Mouse (Mus musculus) regulatory T cell (primary cell): ENCODE results near the gene Lamb1.

Experiments used
- in situ Hi-C: fragments of 300-600 bp; cut with MboI, MseI; formaldehyde crosslinking; loops from one replicate; pipeline ENCODE4 v1.15.1; 2025; ENCODE audit warnings: high pct_unique_total_duplicates

Gene Lamb1

GRCm38 (mm10) chr12:31283617-31284136, 18.6 kb downstream of the Lamb1 start:
- in situ Hi-C loops, result no loop called here

- in situ Hi-C loops, result no loop called here
These were observed 24.0 kb downstream of the Lamb1 start for GRCm38 (mm10) chr12:31289046-31289445.

DNA sequence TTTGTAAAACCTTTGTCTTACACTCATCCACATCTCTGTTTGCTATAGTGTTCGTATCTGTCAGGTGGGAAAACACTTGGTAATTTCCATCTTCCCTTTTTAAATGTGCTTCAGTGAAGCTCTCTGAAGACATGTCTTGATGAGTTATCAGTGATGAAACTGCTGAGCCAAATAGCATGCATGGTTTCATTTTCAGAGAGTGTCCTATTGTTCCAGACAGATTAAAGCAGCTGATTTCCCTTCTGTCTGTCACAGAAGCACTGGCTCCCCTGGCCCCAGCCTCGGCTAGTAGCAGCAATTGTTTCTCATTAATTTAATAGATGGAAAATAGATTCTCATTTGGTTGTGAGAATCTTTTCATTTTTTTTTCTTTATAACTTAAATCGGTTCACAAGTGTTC, 25.9 kb downstream of the Lamb1 start:
- in situ Hi-C loops, result no loop called here

GRCm38 (mm10) chr12:31293361-31294142, 28.5 kb downstream of the Lamb1 start:
- in situ Hi-C loops, result no loop called here

- in situ Hi-C loops, result no loop called here
These were observed 29.5 kb downstream of the Lamb1 start for GRCm38 (mm10) chr12:31294526-31294925.

DNA sequence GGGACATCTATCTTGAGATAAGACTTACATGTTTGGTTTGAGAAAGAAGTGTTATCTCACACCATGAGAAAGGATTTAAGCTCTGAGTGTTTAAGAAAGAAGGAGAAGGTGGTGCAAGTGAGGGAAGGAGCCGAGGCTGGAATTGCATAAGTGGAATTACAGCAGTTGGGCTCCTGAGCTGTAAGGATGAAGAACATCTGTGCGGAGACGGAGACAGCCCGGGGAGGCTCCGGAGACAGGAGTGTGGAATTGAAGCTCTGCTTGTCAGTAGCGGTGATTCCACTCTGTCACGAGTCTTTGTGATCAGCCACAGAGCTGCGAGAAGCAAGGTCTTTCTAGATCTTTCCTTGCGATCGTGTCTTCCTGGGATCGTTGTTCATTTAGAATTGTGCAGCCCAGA, 30.0 kb downstream of the Lamb1 start:
- in situ Hi-C loops, result no loop called here

GRCm38 (mm10) chr12:31295505-31295904, 30.5 kb downstream of the Lamb1 start:
- in situ Hi-C loops, result no loop called here

GRCm38 (mm10) chr12:31296097-31296496, 31.1 kb downstream of the Lamb1 start:
- in situ Hi-C loops, result no loop called here

DNA sequence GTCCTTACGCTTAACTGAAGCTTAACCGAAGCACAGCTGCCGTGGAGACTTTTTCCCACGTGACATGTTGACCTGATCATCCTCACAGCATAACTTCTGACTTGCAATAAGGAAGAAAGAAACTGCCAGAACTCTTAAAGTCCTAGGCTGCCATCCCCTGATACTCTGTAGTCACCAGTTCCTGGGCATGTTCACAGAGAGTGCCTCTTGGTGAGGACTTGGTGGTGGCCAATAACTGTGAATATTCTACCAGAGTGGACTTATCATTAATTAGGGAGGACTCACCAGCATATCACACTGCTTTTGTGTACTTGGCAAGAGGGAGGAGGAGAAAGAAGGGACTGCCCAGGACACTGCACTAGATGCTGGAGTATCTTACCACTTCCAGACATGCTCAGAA, 33.1 kb downstream of the Lamb1 start:
- in situ Hi-C loops, result no loop called here

GRCm38 (mm10) chr12:31298530-31298929, 33.5 kb downstream of the Lamb1 start:
- in situ Hi-C loops, result no loop called here

- in situ Hi-C loops, result no loop called here
These were observed 34.1 kb downstream of the Lamb1 start for GRCm38 (mm10) chr12:31299126-31299525.

DNA sequence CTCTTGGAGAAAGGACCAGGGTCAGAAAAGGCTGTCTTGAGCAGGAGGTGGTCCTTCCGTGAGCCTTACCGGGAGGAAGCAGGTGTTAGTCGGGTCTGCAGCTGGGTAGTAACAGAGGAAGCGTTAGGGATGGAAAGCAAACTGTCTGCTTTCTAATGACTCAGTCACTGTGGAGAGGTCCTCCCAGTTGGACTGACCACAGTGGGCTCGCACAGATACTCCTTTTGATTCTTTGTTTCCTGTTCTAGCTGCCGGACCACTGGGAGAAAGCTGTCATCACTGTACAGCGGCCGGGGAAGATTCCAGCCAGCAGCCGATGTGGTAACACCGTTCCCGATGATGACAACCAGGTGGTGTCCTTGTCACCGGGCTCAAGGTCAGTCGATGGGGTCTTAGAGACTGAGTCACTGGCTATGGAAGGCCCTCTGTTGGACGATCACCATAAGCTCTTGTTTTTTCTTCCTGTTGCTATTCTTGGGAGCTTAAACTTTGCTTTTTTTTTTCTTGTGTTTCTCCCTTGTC, 34.7 kb downstream of the Lamb1 start:
- in situ Hi-C loops, result no loop called here

- in situ Hi-C loops, result no loop called here
These were observed 35.2 kb downstream of the Lamb1 start for GRCm38 (mm10) chr12:31300276-31300675.

DNA sequence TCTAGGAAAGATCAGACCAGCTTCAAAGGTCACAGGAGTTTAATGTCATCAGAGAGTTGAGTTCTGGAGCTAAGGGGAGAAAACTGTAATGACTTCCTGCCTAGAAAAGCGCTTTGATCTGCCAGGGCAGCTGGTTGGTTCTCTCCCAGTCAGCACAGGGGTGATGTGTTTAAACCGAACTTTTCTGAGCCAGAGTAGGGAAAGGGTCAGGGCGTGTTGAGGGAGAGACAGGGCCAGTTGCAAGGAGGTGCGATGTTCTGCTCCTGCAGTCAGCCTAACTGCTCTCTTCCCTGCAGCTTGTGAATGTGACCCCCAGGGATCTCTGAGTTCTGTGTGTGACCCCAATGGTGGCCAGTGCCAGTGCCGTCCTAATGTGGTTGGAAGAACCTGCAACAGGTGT, 37.2 kb downstream of the Lamb1 start:
- in situ Hi-C loops, result no loop called here

- in situ Hi-C loops, result no loop called here
These were observed 37.9 kb downstream of the Lamb1 start for GRCm38 (mm10) chr12:31302766-31303511.

GRCm38 (mm10) chr12:31306075-31306675, 41.1 kb downstream of the Lamb1 start:
- in situ Hi-C loops, result no loop called here

DNA sequence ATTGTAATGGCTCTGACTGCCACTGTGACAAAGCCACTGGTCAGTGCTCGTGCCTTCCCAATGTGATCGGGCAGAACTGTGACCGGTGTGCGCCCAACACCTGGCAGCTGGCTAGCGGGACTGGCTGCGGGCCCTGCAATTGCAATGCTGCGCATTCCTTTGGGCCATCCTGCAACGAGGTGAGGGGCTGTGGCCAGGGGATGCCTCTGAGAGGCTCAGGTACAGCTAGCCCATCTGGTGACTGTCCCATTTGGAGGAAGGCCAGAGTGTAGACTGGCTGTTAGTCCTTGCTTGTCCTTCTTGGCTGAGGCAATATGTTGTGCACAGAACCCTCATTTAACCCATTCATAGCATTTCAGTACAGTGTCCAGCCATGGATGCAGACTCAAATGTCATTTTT, 42.0 kb downstream of the Lamb1 start:
- in situ Hi-C loops, result no loop called here

DNA sequence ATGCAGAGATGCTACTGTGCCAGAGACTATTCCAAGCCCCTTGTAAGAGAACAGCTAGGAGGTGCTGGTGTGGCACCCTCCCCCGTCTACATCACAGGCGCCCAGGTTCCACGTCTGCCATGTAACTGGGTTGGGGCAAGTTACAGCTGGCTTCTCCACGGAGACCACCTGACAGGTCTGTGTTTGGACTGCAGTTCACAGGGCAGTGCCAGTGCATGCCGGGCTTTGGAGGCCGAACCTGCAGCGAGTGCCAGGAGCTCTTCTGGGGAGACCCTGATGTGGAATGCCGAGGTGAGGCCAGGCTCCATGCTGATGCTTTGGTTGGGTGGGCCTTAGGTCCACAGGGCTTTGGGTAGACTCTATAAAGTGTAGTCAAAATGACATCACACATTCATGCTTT, 42.7 kb downstream of the Lamb1 start:
- in situ Hi-C loops, result no loop called here

DNA sequence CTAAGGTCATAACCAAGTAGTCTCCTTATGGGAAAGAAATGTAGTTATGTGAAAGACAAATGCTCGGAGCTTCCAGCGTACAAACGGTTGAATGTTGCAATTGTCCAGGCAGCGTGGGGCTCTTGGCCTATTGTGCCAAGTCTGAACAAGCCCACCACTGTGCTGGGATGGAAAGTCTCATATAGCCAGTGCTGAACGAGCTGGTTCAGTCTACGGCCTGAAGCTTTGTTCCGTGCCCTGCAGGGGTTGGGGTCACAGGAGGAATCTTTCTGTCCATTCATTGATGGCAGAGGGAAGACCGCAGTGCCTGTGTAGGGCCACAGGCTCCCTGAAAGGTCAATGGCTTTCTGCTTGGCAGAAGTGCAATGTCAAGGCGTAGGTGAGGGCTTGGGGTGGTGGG, 45.7 kb downstream of the Lamb1 start:
- in situ Hi-C loops, result no loop called here

- in situ Hi-C loops, result no loop called here
These were observed 46.7 kb downstream of the Lamb1 start for GRCm38 (mm10) chr12:31311671-31312265.

GRCm38 (mm10) chr12:31312281-31312680, 47.2 kb downstream of the Lamb1 start:
- in situ Hi-C loops, result no loop called here

GRCm38 (mm10) chr12:31313136-31313535, 48.1 kb downstream of the Lamb1 start:
- in situ Hi-C loops, result no loop called here
